Mouse (Mus musculus) urinary bladder, postnatal 10 days (tissue): Measurements from ENCODE around the gene Elavl1.
"Not testable (repeated sequence)": the region's sequence is repeated elsewhere in the genome, so short reads cannot be mapped to it uniquely, and the experiment has no call there.

Experiments used
- DNase-seq: peaks from one replicate; pipeline ENCODE4 v3.0.0; 2022; ENCODE audit warnings: low spot score

Gene Elavl1

DNA sequence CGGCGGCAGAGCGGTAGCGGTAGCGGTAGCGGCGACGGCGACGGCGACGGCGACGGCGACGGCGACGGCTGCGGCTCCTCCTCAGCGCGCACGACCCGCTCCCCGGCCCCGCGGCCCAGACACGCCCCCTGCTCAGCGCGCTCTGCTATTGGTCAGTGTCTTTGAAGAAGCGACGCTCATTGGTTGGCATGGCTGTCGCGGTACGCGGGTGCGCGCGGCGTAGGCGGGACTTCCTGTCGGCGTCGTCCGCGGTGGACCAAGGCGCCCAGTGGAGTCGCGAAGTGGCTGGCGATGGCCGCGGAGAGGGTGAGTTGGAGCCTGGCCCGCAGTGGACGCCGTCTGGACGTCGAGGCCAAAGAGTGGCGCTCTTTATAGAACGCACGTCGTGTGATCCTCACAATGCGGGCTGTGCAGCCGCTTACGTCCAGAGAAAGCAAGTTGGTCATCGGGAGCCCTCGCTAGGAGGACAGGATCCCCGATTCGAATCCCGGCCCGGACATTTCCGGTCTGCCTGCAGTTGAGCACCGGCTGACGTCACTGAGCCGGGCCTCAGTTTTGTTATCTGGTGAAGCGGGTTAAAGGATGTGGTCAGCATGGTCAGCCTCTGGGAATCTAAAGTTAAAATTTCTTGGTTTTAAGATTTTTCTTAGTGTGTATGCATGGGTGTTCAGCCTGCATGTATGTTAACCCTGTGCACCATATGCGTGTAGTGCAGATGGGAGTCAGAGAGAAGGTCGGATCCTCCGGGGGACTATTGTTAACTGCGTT, at the start of gene Elavl1, which contains the start of gene Ccl25:
Elavl1 (minus strand) TSS at position 431 of the 768 bp plus-strand sequence.
Ccl25 (plus strand) TSS at position 228 of the 768 bp plus-strand sequence.
- DNase-seq = peak; percentile 92

DNA sequence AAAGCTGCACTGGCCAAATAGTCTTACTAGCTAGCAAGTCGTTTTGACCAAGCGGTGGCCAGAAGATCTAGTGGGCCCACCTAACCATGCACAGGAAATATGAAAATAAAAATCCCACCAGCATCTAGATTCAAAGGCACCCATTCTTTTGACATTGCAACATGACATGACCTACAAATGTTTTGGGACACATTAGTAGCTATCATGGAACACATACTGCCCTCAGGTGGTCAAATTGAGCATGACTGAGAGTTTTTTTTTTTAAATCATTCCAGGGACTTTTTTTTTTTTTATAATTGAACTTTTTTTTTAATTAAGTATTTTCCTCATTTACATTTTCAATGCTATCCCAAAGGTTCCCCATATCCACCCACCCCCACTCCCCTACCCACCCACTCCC, 47.4 kb upstream of the Elavl1 start:
- DNase-seq = no peak

DNA sequence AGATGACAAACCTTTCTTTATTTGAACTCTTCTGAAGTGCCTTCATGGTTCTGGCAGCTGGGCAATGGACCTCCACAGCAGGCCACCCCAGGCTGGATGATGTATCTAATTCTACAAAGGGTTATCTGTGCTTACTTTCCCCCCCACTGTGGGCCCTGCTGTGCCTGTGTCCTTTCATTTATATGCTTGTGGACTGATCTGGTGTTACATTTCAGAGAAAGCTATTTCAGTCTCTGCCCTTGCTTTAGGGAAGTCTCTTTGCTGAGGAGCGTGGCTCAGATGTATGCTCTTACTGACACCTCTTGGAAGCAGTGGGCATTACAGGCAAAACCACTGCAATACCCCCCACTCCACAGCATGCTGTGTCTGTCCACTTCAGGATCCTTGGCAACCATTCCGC, 44.9 kb upstream of the Elavl1 start:
- no peak for DNase-seq

DNA sequence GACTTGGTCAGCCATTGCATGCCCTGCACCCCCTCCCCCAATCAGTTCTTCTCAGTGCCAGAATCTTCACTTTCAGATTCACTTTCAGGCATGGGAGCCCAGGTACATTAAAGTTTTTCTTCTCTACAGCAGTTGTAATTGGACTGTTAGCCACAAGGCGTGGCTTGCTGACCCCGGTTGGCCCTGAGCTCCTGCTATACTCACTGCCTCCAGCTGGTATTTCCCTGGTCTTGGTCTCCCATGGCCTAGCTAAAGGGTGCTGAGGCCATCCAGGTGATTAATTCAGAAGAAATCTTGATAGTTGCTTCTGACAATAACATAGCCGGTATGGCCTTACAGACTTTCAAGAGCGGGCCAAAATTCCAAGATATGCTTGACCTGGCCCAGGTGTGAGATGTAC, 43.3 kb upstream of the Elavl1 start:
- DNase-seq = no peak

DNA sequence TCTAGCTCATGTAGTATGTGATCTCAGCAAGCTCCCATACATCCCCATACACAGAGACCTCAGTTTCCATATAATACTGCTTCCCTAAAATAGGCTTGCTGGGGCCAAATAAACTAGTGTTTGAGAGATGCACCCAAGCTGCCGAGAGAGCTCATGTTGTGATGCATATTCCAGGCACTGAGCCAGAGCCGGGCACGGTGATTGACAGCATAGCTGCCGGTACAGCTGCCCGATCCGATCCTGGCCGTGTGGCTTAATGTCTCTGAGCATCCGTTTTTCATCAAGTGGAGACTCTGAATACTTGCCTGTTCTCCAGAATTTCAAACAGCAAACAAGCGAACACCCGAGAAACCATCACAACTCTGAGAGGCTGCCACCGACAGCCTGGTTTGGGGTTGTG, 42.6 kb upstream of the Elavl1 start:
- no peak for DNase-seq

DNA sequence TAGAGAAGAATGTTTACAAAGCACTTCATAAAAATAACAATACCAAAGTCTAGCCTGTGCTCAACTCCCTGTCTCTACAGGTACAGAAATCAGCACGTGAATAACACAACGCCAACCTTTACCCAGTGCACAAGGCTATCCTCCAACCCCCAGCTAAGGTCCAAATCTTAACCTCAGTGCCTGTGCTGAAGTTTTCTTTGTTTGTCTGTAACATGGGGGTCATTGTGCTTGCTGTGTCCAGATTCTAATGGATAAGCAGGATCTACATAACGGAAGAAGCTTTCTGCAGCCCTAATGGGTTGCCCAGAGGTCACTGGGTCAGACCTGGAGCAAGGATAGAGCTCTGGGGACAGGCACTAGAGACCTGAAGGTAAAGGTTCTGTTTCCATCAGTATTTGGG, 41.0 kb upstream of the Elavl1 start:
- no peak for DNase-seq

DNA sequence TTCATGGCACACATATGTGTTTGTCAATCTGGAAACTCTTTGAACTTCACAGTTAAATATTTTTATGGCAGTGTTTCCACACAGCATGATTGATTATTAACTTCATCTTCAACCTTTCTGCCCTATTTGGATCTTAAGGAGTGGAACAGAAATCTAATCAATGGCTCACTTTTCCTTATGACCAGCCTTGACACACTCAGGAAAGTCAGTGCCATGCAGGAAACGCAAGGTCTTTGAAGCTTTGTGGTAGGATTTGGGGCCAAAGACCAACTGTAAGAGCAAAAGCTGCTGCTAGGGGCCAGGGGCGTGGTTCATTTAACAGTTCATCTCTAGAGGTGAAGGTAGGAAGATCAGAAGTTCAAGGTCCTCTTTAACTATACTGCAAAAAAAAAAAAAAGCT, 35.7 kb upstream of the Elavl1 start:
- no peak for DNase-seq

DNA sequence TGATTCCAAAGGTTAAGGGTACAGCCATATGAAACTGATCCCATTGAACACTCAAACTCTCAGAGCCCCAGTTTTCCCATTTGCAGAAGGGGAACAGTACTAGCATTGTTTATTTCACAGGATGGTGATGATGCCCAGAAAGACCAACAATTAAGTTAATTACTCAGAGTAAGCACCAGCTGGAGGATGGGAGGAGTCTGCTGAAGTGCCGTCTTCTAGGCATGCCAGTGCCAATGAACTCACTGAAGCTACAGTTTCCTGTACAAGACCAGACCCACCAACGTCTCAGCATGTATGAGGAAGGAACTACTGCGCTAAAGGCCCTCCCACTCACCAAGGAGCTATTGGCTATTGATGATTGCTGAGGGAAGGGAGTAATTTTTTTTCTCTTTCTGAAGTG, 34.1 kb upstream of the Elavl1 start:
- no peak for DNase-seq

DNA sequence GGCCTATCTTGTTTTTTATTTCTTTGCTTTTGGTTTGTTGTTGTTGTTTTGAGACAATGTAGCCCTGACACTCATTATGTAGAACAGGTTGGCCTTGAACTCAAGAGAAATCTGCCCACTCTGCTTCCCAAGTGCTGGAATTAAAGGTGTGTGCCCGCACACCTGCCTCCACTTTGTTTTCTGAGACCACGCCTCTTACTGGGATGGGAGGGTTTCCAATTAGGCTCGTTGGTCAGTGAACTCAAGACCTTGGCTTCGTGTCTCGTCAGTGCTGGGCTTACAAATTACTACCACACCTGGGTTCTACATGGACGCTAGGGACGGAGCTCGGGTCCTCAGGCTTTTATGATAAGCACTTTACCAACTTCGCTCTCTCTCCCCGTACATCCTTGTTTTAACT, 30.2 kb upstream of the Elavl1 start:
- no peak for DNase-seq

DNA sequence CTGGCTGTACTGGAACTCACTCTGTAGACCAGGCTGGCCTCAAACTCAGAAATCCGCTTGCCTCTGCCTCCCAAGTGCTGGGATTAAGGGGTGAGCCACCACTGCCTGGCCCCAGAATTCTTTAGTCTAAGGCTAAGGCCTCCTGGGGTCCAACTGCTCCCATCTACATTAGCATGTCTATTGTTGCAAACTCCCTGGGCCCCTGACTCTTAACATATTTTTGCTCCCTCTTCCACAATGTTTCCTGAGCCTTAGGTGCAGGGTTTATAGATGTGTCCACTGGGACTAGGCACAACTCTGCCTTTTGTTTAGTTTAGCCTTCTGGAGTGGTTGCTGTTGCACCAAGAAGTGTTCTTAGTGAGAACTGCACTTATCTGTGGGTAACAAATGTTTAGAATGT, 29.3 kb upstream of the Elavl1 start:
- DNase-seq = no peak

DNA sequence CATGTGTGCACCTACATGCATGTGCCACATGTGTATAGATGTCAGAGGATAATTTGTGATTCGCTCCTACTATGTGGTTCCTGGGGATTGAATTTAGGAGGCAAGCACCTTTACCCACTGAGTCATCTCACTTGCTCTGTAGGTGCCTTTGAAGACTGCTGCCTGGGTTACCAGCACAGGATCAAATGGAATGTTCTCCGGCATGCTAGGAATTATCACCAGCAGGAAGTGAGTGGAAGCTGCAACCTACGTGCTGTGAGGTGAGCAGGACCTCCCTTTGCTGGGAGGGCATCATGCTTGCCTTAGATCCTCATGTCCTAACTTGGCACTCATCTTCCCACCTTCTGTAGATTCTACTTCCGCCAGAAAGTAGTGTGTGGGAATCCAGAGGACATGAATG, 28.5 kb upstream of the Elavl1 start:
- no peak for DNase-seq

DNA sequence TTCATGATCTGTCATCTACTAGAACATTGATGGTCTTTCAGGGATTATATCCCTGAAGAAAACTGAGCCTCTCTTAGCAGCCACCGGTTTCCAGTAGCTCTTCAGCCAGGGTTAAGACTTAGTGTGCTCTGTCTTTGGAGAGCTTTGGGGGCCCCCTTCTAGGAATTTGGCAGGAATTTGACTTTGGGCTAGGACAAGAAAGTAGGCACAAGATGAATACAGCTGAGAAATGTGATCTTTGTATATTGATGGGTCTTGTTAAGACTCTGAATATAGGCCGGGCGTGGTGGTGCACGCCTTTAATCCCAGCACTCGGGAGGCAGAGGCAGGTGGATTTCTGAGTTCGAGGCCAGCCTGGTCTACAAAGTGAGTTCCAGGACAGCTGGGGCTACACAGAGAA, 27.3 kb upstream of the Elavl1 start:
- not testable (repeated sequence) for DNase-seq

DNA sequence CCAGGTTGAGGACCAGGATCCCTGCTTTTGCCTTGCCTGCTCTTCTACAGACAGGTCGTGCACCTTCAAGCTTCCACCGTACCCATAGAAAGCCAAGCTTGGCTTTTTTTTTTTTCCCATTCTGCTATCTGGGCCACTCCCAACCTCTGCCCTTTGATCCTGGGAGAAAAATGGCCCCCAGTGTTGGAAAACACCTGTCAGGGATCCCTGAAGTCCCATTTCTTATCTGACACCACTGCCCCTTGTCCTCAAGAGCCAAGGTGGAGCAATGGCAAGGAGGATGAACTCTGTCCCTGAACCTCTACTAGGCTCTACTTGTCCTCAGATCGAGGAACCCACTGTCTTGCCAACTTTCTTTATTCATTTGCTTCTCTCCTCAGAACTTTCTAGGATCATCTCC, 25.4 kb upstream of the Elavl1 start:
- DNase-seq = no peak

DNA sequence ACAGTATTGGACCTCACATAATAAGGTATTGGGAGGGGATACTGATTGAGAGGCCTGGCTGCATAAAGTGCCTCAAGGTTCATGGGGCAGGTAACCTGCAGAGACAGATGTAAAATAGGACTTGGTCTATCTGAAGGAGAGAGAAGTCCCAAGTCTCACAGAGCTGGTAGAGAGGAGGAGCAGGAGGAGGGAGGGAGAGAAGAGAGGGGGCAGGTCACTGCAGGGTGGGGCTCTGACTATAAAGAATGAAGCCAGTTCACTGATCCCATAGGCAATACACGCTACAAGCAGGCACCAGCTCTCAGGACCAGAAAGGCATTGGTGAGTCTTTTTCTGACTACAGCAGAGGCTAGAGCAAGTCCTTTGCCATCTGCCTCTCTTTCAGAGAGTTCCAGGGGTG, 24.1 kb upstream of the Elavl1 start:
- no peak for DNase-seq

DNA sequence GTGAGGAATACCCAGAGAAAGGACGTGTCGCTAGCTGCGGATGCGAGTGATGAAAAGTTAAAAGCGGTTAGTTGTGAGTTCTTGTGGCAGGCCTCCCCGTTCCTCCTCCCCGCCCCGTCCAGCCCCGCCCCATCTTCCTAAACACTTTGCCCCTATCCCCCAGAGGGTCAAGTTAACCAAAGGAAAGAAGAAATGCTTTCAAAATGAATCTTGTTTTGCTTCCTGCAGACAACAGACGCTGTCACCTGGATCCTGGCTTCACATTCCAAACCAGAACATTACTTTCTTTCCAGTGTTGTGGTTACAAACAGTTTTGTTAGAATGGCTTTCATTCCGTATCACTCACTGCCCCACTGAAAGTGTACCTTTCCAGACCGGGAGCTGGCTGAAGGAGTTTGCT, 23.1 kb upstream of the Elavl1 start:
- DNase-seq = no peak

DNA sequence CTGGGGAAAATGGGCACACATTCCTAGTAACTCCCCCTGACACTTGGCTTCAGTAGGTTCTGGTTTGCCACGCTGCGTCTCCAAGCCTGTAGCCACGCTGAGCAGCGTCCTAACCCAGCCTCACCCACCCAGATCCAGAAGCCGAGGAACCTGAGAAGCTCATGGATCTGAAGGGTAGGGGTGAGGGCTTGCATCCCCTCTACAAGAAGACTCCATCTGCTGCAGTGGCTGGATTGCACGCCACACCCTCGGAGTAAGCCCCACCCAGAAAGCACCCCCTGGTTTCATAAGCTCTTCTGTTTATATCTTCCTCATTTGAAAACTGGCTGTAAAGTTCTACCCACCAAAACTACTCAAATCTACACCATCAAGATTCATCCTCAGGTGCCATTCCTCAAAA, 22.4 kb upstream of the Elavl1 start:
- DNase-seq = no peak

DNA sequence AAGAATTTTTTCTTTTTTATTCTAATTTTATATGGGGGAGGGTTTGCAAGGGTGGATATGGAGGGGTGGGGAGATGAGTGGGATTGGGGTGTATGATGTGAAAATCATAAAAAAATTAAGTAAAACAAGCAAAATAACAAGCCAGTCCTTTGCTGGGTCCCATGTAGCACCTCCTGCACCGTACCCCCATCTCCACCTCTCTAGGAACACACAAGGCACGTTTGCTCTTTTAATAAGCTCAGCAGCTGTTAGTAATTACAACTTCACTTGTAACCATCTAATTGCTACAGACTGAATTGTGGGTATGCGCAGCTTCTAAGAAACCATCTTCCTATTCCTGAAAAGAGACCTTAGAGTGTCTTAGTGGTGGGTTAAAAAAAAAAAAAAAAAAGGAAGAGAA, 15.0 kb upstream of the Elavl1 start:
- no peak for DNase-seq

DNA sequence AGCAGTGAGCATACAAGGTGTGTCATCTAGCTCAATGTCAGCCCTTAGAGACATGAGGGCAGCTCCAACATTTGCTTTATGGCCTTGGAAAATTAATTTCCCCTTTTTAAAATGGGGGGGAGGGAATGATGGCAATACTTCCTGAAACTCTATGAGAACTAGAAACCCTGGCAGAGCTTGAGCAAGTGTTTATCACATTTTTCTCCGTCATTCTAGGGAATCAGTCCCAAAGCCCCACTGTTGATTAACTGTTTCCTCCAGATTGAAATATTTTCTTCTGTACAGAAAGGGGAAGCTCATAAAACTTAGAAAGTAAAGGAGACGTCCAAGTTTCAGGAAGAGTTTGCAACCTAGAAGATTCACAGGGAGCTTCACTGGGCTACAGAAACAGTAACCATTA, 10.5 kb upstream of the Elavl1 start:
- DNase-seq = no peak

DNA sequence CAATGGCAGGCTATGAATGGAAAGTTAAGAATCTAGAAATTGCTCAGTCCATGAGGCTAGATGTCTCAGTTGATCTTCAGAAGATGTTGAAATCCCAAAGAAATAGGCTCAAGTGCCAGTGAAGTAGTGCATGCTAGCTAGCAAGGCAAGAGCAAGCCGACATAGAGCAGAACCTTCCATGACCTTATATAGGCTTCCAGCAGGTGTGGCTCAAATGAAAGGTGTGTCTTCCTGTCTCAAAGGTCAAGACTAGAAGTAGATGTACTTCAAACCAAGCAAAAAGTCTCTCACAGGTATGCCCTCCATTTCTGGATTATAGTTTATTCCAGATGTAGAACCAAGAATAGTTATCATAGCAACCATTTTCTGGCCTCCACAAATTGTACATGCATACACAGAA, 8.8 kb upstream of the Elavl1 start:
- DNase-seq = no peak

DNA sequence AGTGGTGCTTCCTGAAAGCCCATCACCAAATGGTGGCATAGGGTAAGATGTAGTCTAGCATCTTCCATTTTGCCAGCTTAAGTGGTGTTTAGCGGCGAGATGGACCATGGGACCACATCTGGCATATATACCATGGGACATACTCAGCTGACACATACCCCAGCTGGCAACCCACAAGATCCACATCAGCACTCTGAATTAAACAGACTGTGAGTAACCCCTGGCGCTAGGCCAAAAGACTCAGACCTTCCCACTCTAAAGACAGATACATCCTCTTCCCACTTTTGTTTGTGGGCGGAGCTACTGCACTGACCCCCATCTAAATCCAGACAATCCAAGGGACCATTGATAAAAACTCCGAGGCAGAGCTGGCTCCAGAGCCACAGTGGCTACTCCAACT, 3.8 kb upstream of the Elavl1 start:
- no peak for DNase-seq

DNA sequence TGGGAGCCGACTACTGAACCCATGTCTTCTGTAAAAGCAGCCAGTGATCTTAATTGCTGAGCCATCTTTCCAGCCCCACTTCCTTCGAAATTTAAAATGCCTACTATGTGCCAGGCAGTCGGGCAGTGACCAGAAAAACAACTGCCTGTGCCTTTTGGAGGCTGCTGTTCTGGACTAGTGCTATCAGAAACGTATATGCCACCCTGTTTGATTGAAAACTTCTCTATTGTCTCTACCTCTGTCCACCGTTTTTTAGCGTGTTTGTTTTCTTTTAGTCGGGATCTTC, 481 bp upstream of the Elavl1 start:
- DNase-seq = no peak

DNA sequence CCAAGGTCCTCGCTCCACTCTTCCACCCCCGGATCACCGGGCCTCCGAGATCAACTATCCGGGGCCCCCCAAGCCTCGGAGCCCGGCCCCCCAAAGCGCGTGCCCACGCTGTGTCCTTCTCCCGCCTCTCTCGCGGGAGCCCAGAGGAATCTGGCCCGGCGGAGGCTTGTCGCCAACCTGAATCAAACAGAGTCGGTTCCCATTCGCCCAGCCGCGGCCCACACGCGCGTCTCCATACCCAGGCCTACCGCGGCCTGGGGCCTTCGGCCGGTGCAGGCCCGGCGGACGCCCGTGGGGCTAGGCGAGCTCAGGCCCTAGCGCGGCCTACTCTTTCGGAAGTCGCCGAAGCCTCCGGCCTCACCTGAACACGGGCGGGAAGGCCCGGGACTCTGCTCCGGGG, 688 bp downstream of the Elavl1 start:
- peak; percentile 16 for DNase-seq

DNA sequence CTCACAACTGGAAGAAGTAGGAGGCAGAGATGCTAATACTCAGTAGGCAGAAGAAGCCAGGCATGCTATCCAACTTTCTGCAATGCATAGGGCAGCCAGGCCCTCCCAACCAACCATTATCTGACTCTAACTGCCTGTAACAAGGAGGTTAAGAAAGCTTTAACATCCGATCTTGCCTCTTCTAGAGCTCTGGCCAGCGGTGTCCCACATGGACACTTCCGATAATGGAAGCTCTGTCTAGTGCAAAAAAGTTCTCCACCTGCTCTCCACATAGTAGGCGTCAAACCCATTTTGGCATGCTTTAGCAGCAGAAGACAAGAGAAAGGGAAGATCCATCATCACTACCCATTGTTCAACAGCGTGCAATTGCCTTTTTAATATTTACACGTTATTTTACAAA, 1.3 kb downstream of the Elavl1 start:
- no peak for DNase-seq

DNA sequence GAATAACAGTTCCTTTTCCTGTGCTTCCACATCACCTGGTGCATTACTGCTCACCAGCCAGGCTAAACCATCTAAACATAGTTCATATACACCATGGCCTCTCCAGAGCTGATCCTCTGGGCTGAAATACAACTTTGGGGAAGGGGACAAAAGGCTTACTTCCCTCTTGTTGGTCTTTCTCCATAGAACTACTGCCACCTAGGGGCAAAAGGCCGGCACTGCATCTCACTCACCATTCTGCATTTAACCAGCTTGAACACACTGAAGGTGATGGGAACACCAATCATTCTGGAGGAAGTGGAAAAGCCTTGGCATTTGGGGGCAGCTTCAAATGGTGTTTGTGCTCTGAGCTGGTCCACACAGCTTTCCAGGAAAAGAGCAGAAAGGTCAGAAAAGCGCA, 2.7 kb downstream of the Elavl1 start:
- DNase-seq = peak; percentile 39

DNA sequence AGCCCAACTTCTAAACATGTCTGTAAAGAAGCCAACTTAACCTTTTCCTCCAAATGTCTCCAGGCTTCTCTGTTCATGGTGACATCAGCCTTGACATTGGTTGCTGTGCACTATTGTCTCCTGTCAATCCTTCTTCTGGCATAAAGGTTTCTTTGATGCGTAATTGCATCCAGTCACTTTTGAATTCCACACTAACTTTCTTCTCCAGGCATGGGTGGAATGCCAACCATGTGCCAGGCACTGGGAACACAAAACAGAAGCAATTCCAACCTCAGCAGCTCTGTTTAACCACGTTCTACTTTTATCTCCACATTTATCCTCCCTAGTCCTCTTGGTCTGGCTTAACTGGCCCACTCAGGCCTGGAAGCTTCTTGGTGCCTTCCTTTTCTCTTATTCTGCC, 4.2 kb downstream of the Elavl1 start:
- no peak for DNase-seq
